Mouse (Mus musculus) MEL (cell line): ENCODE results near the gene Spata17. TPM values are rescaled to one million over a fixed set of nuclear protein-coding genes. Genes with fewer than 3 reads are reported as not detected.

Experiments
- DNase-seq: peaks from one replicate; pipeline ENCODE4 v3.0.0; 2011; ENCODE audit warnings: low read depth, low spot score
- H3K27ac ChIP-seq: 2 replicates; pipeline ENCODE4 v1.5.1; 2012; ENCODE audit warnings: low read depth, mild to moderate bottlenecking, control low read depth, low read length, moderate library complexity; ENCODE audit not compliant: control insufficient read depth
- H3K27me3 ChIP-seq, 2 experiments: fragments of 150-350 bp in 1 of 2; sonication (generic) in 1 of 2; 2 replicates each; pipeline ENCODE4 v1.6.1; 2012; ENCODE audit warnings: low read length in 2 of 2, mild to moderate bottlenecking in 2 of 2, improper control_type of control experiment in 1 of 2, moderate library complexity in 1 of 2; ENCODE audit not compliant: insufficient read depth in 2 of 2, control insufficient read depth in 1 of 2
- H3K36me3 ChIP-seq, 2 experiments: 2 replicates each; pipeline ENCODE4 v1.6.1; 2012 to 2014; ENCODE audit warnings: low read length in 2 of 2, improper control_type of control experiment in 1 of 2, inconsistent platforms in 1 of 2, mild to moderate bottlenecking in 1 of 2; ENCODE audit not compliant: insufficient read depth in 2 of 2, control insufficient read depth in 1 of 2
- H3K4me1 ChIP-seq, 2 experiments: fragments of 150-350 bp in 1 of 2; sonication (generic) in 1 of 2; 2 replicates each; pipeline ENCODE4 v1.6.1; 2012; ENCODE audit warnings: low read length in 2 of 2, improper control_type of control experiment in 1 of 2, mild to moderate bottlenecking in 1 of 2; ENCODE audit not compliant: insufficient read depth in 2 of 2, control insufficient read depth in 1 of 2
- H3K4me3 ChIP-seq, 2 experiments: fragments of 150-350 bp in 1 of 2; sonication (generic) in 1 of 2; 2 replicates each; pipeline ENCODE4 v1.5.1; 2012; ENCODE audit warnings: low read depth in 2 of 2, low read length in 2 of 2, mild to moderate bottlenecking in 2 of 2, moderate library complexity in 2 of 2, control low read depth in 1 of 2, improper control_type of control experiment in 1 of 2; ENCODE audit not compliant: control insufficient read depth in 1 of 2, insufficient read depth in 1 of 2
- H3K79me2 ChIP-seq: 2 replicates; pipeline ENCODE4 v1.6.1; 2012; ENCODE audit warnings: mild to moderate bottlenecking, low read length, moderate library complexity; ENCODE audit not compliant: control insufficient read depth, poor library complexity, insufficient read depth
- H3K9ac ChIP-seq: 2 replicates; pipeline ENCODE4 v1.6.1; 2012; ENCODE audit warnings: low read depth, mild to moderate bottlenecking, control low read depth, low read length, moderate library complexity; ENCODE audit not compliant: control insufficient read depth, poor library complexity, severe bottlenecking
- H3K9me3 ChIP-seq: fragments of 150-350 bp; sonication (generic); replicated peaks from 2 replicates; pipeline ENCODE4 v1.6.1; 2012; ENCODE audit warnings: mild to moderate bottlenecking, low read length, improper control_type of control experiment, moderate library complexity; ENCODE audit not compliant: insufficient read depth
- CHD1 ChIP-seq: IDR thresholded peaks from 2 replicates; pipeline ENCODE4 v1.6.1; 2012; ENCODE audit warnings: low read depth, mild to moderate bottlenecking, inconsistent platforms, low read length, improper control_type of control experiment
- E2F4 ChIP-seq: IDR thresholded peaks from 2 replicates; pipeline ENCODE4 v1.6.1; 2011; ENCODE audit warnings: low read depth, low read length, improper control_type of control experiment, borderline replicate concordance
- ELF1 ChIP-seq: IDR thresholded peaks from 2 replicates; pipeline ENCODE4 v1.6.1; 2014; ENCODE audit warnings: low read depth, mild to moderate bottlenecking, inconsistent platforms, low read length, improper control_type of control experiment, moderate library complexity
- GABPA ChIP-seq: IDR thresholded peaks from 2 replicates; pipeline ENCODE4 v1.6.1; 2012; ENCODE audit warnings: low read depth, mild to moderate bottlenecking, inconsistent platforms, low read length, improper control_type of control experiment, moderate library complexity
- HCFC1 ChIP-seq: IDR thresholded peaks from 2 replicates; pipeline ENCODE4 v1.6.1; 2012; ENCODE audit warnings: low read depth, mild to moderate bottlenecking, inconsistent platforms, low read length, improper control_type of control experiment, moderate library complexity
- MAZ ChIP-seq: IDR thresholded peaks from 2 replicates; pipeline ENCODE4 v1.6.1; 2012; ENCODE audit warnings: low read depth, mild to moderate bottlenecking, inconsistent platforms, low read length, improper control_type of control experiment
- MEF2A ChIP-seq: IDR thresholded peaks from 2 replicates; pipeline ENCODE4 v1.6.1; 2014; ENCODE audit warnings: low read depth, mild to moderate bottlenecking, inconsistent platforms, low read length, improper control_type of control experiment; ENCODE audit not compliant: poor library complexity, insufficient replicate concordance, severe bottlenecking; ENCODE audit errors: extremely low read depth
- MYB ChIP-seq: IDR thresholded peaks from 2 replicates; pipeline ENCODE4 v1.6.1; 2011; ENCODE audit warnings: mild to moderate bottlenecking, low read depth, low read length, improper control_type of control experiment
- NELFE ChIP-seq: IDR thresholded peaks from 2 replicates; pipeline ENCODE4 v1.6.1; 2011; ENCODE audit warnings: low read depth, low read length, improper control_type of control experiment
- NRF1 ChIP-seq: IDR thresholded peaks from 2 replicates; pipeline ENCODE4 v1.6.1; 2014; ENCODE audit warnings: low read depth, mild to moderate bottlenecking, inconsistent platforms, low read length, improper control_type of control experiment, moderate library complexity; ENCODE audit not compliant: poor library complexity, insufficient read depth, severe bottlenecking
- POLR2A ChIP-seq, 2 experiments: IDR thresholded peaks; 2 replicates each; pipeline ENCODE4 v1.6.1; 2011 to 2012; ENCODE audit warnings: low read length in 2 of 2, mild to moderate bottlenecking in 2 of 2, control low read depth in 1 of 2, improper control_type of control experiment in 1 of 2, low read depth in 1 of 2, moderate library complexity in 1 of 2; ENCODE audit not compliant: control insufficient read depth in 1 of 2, insufficient read depth in 1 of 2, poor library complexity in 1 of 2
- RCOR1 ChIP-seq: IDR thresholded peaks from 2 replicates; pipeline ENCODE4 v1.6.1; 2012; ENCODE audit warnings: low read depth, mild to moderate bottlenecking, inconsistent platforms, low read length, improper control_type of control experiment
- SIN3A ChIP-seq: IDR thresholded peaks from 2 replicates; pipeline ENCODE4 v1.6.1; 2012; ENCODE audit warnings: low read length, improper control_type of control experiment, inconsistent platforms
- TCF12 ChIP-seq: IDR thresholded peaks from 2 replicates; pipeline ENCODE4 v1.6.1; 2014; ENCODE audit warnings: low read depth, mild to moderate bottlenecking, inconsistent platforms, low read length, improper control_type of control experiment, moderate library complexity
- UBTF ChIP-seq: IDR thresholded peaks from 2 replicates; pipeline ENCODE4 v1.6.1; 2012; ENCODE audit warnings: low read depth, mild to moderate bottlenecking, inconsistent platforms, low read length, improper control_type of control experiment, moderate library complexity, borderline replicate concordance; ENCODE audit not compliant: insufficient read depth
- USF1 ChIP-seq: IDR thresholded peaks from 2 replicates; pipeline ENCODE4 v1.6.1; 2014; ENCODE audit warnings: low read depth, mild to moderate bottlenecking, inconsistent platforms, low read length, improper control_type of control experiment, moderate library complexity
- USF2 ChIP-seq, 2 experiments: IDR thresholded peaks; 2 replicates each; pipeline ENCODE4 v1.6.1; 2011 to 2012; ENCODE audit warnings: improper control_type of control experiment in 2 of 2, low read length in 2 of 2, borderline replicate concordance in 1 of 2, inconsistent platforms in 1 of 2, low read depth in 1 of 2, mild to moderate bottlenecking in 1 of 2; ENCODE audit not compliant: insufficient read depth in 1 of 2
- ZKSCAN1 ChIP-seq: IDR thresholded peaks from 2 replicates; pipeline ENCODE4 v1.6.1; 2012; ENCODE audit warnings: low read depth, mild to moderate bottlenecking, inconsistent platforms, low read length, improper control_type of control experiment, moderate library complexity
- ZMIZ1 ChIP-seq: IDR thresholded peaks from 2 replicates; pipeline ENCODE4 v1.6.1; 2012; ENCODE audit warnings: low read depth, mild to moderate bottlenecking, inconsistent platforms, low read length, improper control_type of control experiment, moderate library complexity
- polyA plus RNA-seq, 2 experiments: library from polyadenylated mRNA; stranded (reverse) in 1 of 2; unstranded in 1 of 2; fragments of >175 nt in 1 of 2; fragments of >200 nt in 1 of 2; gene quantifications; 2 replicates each; pipeline versions ENCODE4 v1.2.1 to v1.2.4; 2012; ENCODE audit warnings: low replicate concordance in 2 of 2, low read depth in 1 of 2; ENCODE audit not compliant: insufficient read length in 2 of 2, insufficient read depth in 1 of 2, missing spikeins in 1 of 2
- total RNA-seq: library from RNA; depleted of rRNA; stranded (reverse); fragments of 300-350 nt; gene quantifications from 2 replicates; pipeline ENCODE4 v1.2.3, GENCODE M21; 2012

The Spata17 gene
- total and polyA plus RNA-seq, 3 experiments: 0.13 TPM; not detected in 2

DNA sequence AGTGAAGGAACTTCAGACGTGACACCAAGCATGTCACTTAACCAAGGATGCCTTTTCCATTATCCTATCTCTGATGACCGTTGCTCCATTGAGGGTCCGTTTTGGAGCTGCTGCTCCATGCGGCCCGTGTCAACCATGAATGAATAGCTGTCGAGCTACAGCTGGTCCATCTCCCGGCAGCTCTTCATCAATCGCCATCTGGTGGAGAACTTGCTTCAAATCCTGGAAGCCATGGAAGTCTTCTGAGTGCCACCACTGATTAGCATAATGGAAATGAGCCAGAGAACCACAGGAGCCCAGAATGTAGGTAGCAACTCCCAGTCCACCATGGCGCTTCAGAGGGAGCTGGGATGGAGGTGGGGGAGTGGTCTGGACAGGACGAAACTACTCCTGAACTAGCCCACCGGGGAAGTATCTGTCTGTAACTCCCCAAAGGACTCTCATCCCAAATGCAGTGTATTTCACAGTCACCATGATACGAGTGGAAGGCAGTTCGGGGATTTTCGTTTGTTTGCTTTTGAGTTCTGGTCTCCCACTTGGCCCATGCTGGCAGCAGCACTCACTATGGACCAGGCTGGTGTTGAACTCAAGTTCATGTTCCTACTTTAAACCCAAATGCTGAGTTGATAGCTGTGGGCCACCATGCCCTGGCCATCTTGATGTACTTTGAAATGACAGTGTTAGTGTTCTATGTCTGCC, 208.9 kb downstream of the Spata17 start:
- Histone ChIP-seq H3K4me3 (no peak overlapping the region), H3K79me2 (no peaks in the 10 kb centered on the region), H3K4me1 (no peaks in the 10 kb centered on the region), H3K27me3 (no peaks in the 10 kb centered on the region), H3K36me3 (no peaks in the 10 kb centered on the region), H3K9ac (no peak overlapping the region), H3K27ac (no peak overlapping the region), H3K9me3 (no peaks in the 10 kb centered on the region)
- TF ChIP-seq USF2 (IDR thresholded peaks at IDR 0.05; ENCODE audit: borderline replicate concordance in 1 of 2, insufficient read depth in 1 of 2, low read depth in 1 of 2, low read length in 2 of 2): no peak
- TF ChIP-seq NELFE: no peak
- TF ChIP-seq NRF1: no peak
- no peak for TF ChIP-seq CHD1
- TF ChIP-seq TCF12: no peak
- TF ChIP-seq ELF1: no peak
- TF ChIP-seq HCFC1: no peak
- no peak for TF ChIP-seq ZKSCAN1
- no peak for TF ChIP-seq POLR2A (IDR thresholded peaks at IDR 0.05; ENCODE audit: control insufficient read depth in 1 of 2, insufficient read depth in 1 of 2, low read depth in 1 of 2, low read length in 2 of 2, poor library complexity in 1 of 2)
- no peak for TF ChIP-seq MEF2A
- no peak for TF ChIP-seq E2F4
- TF ChIP-seq MAZ: no peak
- TF ChIP-seq SIN3A: no peak
- no peak for TF ChIP-seq USF1
- no peak for TF ChIP-seq GABPA
- DNase-seq: no peak

DNA sequence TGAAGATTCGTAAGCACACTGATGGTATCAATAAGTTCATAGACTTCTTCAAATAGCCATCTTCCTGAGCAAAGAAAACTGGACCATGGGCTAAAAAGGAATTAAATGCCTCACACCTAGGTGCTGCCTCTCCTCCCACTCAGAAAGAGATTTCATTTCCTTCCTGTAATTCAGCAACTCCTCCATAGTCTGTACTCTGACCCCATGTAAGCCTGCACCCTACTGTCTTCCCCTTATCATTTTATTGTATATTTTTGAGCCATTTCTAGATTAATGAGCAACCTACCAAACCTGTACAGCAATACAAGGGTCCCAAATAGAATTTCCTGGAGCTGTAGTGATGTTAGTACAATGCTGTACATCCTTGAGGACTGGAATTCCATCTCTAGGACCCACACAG, 211.0 kb downstream of the Spata17 start:
- H3K79me2 ChIP-seq: no peaks in the 10 kb centered on the region
- no peaks in the 10 kb centered on the region for H3K9me3 ChIP-seq

More for the DNA sequence above, 211.0 kb downstream of the Spata17 start:
- Histone ChIP-seq H3K4me1 (no peaks in the 10 kb centered on the region), H3K9ac (no peak overlapping the region), H3K4me3 (no peak overlapping the region), H3K36me3 (no peaks in the 10 kb centered on the region)
- no peak for DNase-seq
- TF ChIP-seq ZKSCAN1 (no peak), SIN3A (no peak), NELFE (no peak), ZMIZ1 (no peak), NRF1 (no peak), UBTF (no peak), MYB (no peak), RCOR1 (no peak)
- TF ChIP-seq, all 39 proteins: peak for 0
- no peak overlapping the region for H3K27ac ChIP-seq
- H3K27me3 ChIP-seq: no peaks in the 10 kb centered on the region
